10 mouse cellular contexts compared by ENCODE assay signal in the genomic region with DNA sequence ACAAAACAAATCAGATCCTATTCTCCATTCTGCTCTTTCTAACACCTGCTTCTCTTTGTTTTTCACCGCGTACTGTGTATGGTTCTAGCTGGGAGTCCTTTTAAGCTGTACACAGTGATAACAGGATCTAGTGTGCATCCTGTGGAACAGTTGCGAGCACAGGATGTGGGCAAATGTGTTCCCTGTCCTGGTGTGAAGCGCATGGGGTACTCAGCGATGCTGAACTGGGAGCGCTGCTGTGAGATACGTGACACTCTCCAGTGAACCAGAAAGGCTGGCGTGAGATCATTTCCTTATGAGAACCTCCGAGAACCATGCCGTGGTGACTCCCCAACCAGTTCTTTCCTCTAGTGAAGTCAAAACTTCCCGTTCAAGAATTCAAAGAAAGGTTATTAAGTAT.
A peak's percentile ranks its signal among the peaks of the same experiment; 100 is the strongest.
DNase-seq lines count a peak whose midpoint lies in the region; ATAC-seq and TF ChIP-seq lines count a peak whose summit lies in the region.
"Had no signal": no experiment of that assay in that cellular context is flagged by ENCODE, and none has a peak within 500 bp of the region (broad histone marks: within the 10 kb centered on the region; RNA-seq: fewer than 3 reads in every experiment).

No protein-coding gene starts in this region.

- H3K9ac ChIP-seq in kidney, embryonic 15.5 days, result no peak overlapping the region
- H3K9ac ChIP-seq in liver, embryonic 11.5 days (ENCODE audit: low read depth, low read length), result no peak overlapping the region

- H3K9me3 ChIP-seq in kidney, embryonic 15.5 days (replicated peaks), result no peaks in the 10 kb centered on the region
- no peaks in the 10 kb centered on the region for H3K9me3 ChIP-seq in liver, embryonic 11.5 days (ENCODE audit: control insufficient read depth, low read length)

- no peak for TF ChIP-seq POLR2A in kidney, adult 2 months (IDR thresholded peaks at IDR 0.05; ENCODE audit: low read depth, low read length)

- no peak for TF ChIP-seq CTCF in layer of hippocampus, adult 2 months (conservative IDR thresholded peaks at IDR 0.05)
- TF ChIP-seq CTCF in kidney, adult 2 months (conservative IDR thresholded peaks at IDR 0.05; ENCODE audit: insufficient read depth, insufficient read length, low read depth, low read length), result no peak

- H3K27me3 ChIP-seq in kidney, embryonic 15.5 days, result no peaks in the 10 kb centered on the region
- no peaks in the 10 kb centered on the region for H3K27me3 ChIP-seq in liver, embryonic 11.5 days (replicated peaks; ENCODE audit: control insufficient read depth, insufficient read depth, low read length)
- H3K27me3 ChIP-seq in kidney, adult 2 months (replicated peaks; ENCODE audit: control insufficient read depth, insufficient read depth, low read length), result no peaks in the 10 kb centered on the region

- no peak for DNase-seq in kidney, postnatal 10 days
- peak; percentile 78 for DNase-seq in T-cell, adult 2 months (ENCODE audit: low spot score)
- DNase-seq in liver, embryonic 11.5 days (ENCODE audit: low spot score), result no peak
- DNase-seq in thymus, adult 18-20 months, result peak; percentile 49 to 73
- DNase-seq in layer of hippocampus, adult 2 months (ENCODE audit: low spot score in 2 of 2), result no peak
- no peak for DNase-seq in kidney, adult 2 months
- no peak for DNase-seq in kidney, adult 18-20 months
- DNase-seq: cerebellum, adult 11-12 months; kidney, postnatal 25 days had no signal

- peak overlapping the region; percentile 29; the same call in 1 of the 2 replicates for H3K4me2 ChIP-seq in kidney, embryonic 15.5 days
- H3K4me2 ChIP-seq in liver, embryonic 11.5 days, result peak overlapping the region; percentile 44

- ATAC-seq in kidney, embryonic 15.5 days (replicated peaks; ENCODE audit: low FRiP score), result peak; percentile 65; the same call in 1 of the 2 replicates
- ATAC-seq in liver, embryonic 11.5 days (replicated peaks; ENCODE audit: low FRiP score), result 0 out of 2 replicates have a peak, but pooled peaks have one; percentile 48

- H3K27ac ChIP-seq in kidney, embryonic 15.5 days, result no peak overlapping the region
- H3K27ac ChIP-seq in liver, embryonic 11.5 days (ENCODE audit: low read depth, low read length), result no peak overlapping the region
- H3K27ac ChIP-seq in layer of hippocampus, adult 2 months, result no peak overlapping the region
- no peak overlapping the region for H3K27ac ChIP-seq in kidney, adult 2 months (ENCODE audit: insufficient read depth, low read depth, low read length)

- no peak overlapping the region for H3K4me3 ChIP-seq in kidney, embryonic 15.5 days (replicated peaks)
- H3K4me3 ChIP-seq in liver, embryonic 11.5 days (ENCODE audit: low read depth, low read length), result no peak overlapping the region
- no peak overlapping the region for H3K4me3 ChIP-seq in layer of hippocampus, adult 2 months
- H3K4me3 ChIP-seq in kidney, adult 2 months (ENCODE audit: insufficient read depth, low read depth, low read length), result no peak overlapping the region

- WGBS in kidney, embryonic 15.5 days, result 45% methylated on average over 11 of the region's 11 CpGs
- WGBS in liver, embryonic 11.5 days, result 44% methylated on average over 11 of the region's 11 CpGs
- whole genome bisulfite sequencing in kidney, adult 2 months, result 29% methylated on average over 11 of the region's 11 CpGs

- H3K36me3 ChIP-seq in kidney, embryonic 15.5 days, result no peaks in the 10 kb centered on the region
- no peaks in the 10 kb centered on the region for H3K36me3 ChIP-seq in liver, embryonic 11.5 days (ENCODE audit: control insufficient read depth, insufficient read depth, low read length)
- no peaks in the 10 kb centered on the region for H3K36me3 ChIP-seq in kidney, adult 2 months (ENCODE audit: control insufficient read depth, insufficient read depth, low read length)

- H3K4me1 ChIP-seq in kidney, embryonic 15.5 days, result no peaks in the 10 kb centered on the region
- H3K4me1 ChIP-seq in liver, embryonic 11.5 days (replicated peaks; ENCODE audit: control insufficient read depth, insufficient read depth, low read length), result peaks cover 26% of the 10 kb centered on the region
- no peaks in the 10 kb centered on the region for H3K4me1 ChIP-seq in kidney, adult 2 months (ENCODE audit: control insufficient read depth, insufficient read depth, low read length)

Comparison
In these comparisons a context has a peak if more than half of its experiments do, and no peak if none do; other contexts are left out.
1. DNase-seq: peak in T-cell, adult 2 months (single experiment) and thymus, adult 18-20 months (2 of 2); none in kidney, postnatal 10 days (single experiment), liver, embryonic 11.5 days (single experiment), layer of hippocampus, adult 2 months (0 of 2), kidney, adult 2 months (single experiment) and kidney, adult 18-20 months (single experiment).